Mouse (Mus musculus): Measurements from ENCODE around the gene Sbk2.

Sbk2 gene

DNA sequence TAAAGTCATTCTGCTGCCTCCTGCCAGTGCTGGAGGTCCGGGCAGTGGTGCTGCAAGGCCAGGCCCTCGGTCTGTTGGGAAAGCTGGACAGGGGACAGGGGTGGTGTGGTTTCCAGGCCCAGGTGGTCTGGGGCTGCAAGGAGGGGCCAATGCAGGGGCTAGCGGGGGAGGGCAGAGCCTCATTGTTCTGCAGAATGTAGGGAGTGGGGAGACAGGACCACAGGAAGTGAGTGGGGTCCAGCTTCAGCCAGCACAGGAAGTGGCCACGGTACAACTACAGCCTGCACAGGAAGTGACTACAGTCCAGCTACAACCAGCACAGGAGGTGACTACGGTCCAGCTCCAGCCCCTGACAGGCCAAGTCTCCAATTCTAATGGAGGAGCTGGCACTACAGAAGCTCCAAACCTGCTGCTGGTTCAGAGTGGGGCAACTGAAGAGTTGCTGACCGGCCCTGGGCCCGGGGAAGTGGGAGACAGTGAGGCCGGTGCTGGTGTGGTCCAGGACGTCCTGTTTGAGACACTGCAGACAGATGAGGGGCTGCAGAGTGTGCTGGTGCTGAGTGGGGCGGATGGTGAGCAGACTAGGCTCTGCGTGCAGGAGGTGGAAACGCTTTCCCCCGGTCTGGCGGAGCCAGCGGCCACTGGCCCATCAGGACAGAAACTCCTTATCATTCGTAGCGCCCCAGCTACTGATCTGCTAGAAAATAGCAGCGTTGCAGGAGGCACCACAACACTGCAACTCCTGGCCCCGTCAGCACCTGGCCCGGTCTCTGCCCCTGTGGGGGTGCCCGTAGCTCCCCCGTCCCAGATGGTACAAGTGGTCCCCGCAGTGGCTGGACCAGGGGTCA lies 43.0 kb downstream of the Sbk2 start:
- no peak for DNase-seq

DNA sequence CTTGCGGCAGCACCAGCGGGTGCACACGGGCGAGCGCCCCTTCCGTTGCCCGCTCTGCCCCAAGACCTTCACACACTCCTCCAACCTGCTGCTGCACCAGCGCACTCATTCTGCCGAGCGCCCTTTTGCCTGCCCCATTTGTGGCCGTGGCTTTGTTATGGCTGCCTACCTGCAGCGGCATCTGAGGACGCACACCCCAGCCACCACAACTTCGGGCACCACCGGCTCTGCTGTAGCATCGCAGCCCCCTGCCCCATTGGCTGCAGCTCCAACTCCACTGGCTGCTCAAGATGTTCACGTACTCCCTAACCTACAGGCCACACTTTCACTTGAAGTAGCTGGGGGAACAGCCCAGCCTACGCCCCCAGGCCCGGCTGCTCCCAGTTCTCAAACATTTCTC lies 43.7 kb downstream of the Sbk2 start:
- no peak for DNase-seq

DNA sequence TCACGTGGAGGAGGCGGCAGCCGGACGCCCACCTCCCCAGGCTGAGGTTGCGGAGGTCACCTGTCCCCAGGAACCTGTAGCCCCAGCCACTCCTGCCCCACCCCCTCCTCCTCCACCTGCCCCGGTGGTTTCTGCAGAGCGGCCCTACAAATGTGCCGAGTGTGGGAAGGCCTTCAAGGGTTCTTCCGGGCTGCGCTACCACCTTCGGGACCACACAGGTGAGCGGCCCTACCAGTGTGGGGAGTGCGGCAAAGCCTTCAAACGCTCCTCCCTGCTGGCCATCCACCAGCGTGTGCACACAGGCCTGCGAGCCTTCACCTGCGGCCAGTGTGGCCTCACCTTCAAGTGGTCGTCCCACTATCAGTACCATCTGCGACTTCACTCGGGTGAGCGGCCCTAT lies 44.2 kb downstream of the Sbk2 start:
- DNase-seq: no peak

DNA sequence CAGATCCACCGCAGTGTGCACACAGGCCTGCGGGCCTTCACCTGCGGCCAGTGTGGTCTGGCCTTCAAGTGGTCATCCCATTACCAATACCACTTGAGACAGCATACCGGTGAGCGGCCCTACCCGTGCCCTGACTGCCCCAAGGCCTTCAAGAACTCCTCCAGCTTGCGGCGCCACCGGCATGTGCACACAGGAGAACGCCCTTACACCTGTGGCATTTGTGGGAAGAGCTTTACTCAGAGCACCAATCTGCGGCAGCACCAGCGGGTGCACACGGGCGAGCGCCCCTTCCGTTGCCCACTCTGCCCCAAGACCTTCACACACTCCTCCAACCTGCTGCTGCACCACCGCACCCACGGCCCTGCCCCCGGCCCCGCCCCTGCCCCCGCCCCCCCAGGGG lies 45.1 kb downstream of the Sbk2 start:
- no peak for DNase-seq

DNA sequence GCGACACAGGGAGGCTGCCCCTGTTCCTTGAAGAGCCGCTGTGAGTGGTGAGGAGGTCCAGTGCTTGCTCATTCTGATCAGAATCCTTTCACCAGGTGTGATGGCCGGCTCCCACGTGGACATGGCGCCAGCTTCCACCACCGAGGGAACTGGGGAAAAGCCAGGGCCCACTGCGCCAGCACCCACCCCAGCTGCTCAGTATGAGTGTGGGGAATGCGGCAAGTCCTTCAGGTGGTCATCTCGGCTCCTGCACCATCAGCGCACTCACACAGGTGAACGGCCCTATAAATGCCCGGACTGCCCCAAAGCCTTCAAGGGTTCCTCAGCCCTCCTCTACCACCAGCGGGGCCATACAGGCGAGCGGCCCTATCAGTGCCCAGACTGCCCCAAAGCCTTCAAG lies 45.5 kb downstream of the Sbk2 start:
- DNase-seq: no peak

DNA sequence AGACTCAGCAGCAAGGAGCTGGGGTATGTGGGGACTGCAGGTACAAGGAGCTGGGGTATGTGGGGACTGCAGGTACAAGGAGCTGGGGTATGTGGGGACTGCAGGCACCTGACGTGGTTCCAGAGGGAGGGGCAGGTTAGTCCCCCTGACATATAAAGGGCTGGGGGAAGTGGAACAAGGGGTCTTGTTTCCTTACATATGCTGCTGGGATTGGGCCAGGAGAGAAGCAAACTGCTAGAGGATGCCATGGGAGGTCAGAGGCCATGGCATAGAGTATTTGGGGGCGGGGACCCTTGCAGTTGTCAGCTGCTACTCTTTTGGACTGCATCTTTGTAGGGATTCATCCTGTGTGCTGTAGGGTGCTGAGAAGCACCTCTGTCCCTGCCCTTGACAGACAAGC lies 46.7 kb downstream of the Sbk2 start:
- DNase-seq: no peak

DNA sequence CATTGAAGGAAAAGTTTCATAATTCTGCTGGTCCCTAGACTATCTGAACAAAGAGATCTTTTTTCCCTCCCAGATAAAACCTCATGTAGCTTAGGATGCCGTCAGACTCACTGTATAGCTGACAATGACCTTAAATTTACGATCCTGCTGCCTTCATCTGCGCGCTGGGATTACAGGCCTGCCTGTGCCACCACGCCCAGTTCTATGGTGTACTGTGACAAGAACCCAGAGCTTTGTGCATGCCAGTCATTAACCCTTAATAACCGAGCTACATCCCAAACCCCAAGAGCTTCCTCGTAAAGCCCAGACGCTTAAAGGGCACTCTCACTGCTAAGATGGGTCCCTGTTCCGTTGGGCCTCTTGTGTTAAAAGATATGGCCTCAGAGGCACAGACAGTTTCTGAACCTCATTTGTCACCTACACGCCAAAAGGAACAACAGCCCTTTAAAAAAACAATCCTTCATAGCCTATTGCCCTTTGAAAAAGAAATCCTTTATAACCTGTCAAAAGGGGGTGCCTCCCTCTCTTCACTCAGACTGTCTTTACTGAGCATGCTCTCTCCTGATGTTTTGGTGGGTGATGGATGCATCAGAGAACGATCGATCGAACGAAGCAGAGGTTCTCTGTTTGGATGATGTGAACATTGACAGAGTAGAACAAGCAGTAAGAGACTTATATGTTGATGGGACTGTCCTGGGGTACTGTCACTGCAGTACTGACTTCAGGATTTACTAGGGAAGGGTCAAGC lies 48.4 kb downstream of the Sbk2 start:
- no peak for DNase-seq

DNA sequence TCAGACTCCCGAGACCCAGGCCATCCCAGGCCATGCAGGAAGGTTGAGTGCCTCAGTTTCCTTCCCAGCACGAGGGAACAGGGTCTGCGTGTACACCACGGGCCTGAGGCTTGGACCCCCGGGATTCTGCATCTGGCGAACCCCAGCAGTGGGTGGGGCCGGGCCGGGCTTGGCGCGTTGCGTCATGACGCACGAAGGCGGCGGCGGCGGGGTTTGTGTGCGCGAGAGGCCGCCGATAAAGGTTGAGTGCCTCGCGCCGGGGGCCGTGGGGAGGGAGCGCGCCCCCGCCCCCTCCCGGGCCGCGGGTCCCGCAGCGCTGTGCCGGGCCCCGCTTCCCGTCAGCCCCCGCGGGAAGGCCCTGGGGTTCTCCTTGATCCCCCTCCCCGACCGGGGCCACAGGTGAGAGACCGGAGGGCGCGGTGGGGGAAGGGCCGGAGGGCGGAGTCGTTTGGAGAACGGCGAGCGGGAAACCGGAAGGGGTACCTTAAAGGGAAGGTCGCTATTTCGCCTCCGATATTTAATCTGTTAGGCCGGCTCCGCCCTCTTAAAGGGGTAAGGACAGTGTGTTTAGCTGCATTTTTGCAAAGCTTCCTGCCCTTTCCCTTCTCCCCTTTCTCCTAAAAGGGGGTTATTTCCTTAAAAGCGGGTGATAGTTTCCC lies 49.1 kb downstream of the Sbk2 start, which contains the start of gene Zfp628:
Zfp628 (plus strand) TSS at position 211 of the 659 bp plus-strand sequence.
- peak; percentile 90 for DNase-seq

DNA sequence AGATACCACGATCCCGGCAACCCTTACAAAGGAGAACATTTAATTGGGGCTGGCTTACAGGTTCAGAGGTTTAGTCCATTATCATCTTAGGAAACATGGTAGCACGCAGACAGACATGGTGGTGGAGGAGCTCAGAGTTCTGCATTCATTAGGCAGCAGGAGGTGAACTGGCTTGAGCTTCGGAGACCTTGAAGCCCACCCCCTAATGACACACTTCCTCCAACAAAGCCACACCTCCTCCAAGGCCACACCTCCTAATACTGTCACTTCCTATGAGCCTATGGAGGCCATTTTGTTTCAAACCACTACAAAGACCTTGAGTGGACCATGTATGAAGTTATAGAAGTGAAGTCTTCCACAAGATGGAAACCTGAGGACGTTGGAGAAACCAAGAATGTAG lies 52.0 kb downstream of the Sbk2 start:
- DNase-seq: no peak

DNA sequence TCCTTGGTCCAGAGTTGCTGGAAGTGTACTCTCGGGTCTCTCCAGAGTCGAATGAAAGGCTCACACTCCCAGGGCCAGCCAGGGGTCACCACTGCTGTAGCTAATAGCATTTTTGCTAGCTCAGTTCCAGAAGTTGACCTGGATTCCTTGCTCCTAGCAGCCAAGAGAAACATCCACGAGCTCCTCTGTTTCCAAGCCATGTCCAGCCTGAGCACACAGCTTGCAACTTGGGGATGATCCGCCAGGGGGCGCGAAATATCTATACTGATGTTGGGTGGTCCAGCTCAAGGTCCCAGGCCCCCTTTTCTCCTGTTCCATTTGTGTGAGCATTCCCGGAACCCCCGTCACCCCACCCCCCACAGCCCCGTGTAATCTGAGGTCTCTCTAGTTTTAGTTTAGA lies 52.6 kb downstream of the Sbk2 start:
- no peak for DNase-seq

DNA sequence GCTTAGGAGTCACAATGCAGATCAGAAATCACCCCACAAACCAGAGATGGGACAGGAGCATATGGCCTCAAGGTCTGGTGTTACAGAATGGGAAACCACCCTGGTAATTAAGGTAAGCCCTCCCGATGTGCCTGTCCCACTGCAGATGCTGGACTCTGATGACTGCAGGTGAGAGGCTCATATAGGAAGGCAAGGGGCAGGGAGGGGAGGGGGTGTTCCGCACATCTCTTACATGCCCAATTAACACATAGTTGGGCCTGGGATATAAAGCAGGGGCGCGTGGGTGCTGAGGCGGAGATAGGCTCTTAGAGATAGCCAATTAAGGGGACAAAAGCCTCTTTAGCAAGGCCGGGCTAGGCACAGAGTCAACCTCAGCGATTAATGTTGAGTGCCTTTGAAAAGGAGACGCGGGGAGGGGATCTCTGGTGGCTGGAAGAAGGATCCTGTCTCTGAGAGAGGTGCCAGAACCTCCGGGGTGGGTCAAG lies 57.7 kb downstream of the Sbk2 start, which contains the start of gene Gm36210:
Gm36210 (minus strand) TSS at position 51 of the 485 bp plus-strand sequence.
- no peak for DNase-seq

DNA sequence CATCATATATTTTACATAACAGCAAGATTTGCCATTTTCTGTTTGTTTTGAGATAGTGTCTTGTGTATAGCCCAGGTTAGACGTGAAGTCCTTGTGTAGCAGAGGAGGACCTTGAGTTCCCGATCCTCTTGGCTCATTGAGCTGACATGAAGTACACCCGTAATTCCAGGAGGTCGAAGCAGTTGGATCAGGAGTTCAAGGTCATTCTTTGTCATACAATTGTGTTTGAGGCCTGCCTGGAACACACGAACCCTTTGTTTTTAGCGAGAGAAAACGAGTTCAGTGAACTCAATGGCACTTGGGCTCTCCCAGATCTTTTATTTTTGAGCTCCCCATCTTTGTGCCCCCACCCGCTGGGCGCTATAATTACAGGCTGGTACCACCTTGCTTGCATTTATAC lies 61.8 kb downstream of the Sbk2 start:
- no peak for DNase-seq

DNA sequence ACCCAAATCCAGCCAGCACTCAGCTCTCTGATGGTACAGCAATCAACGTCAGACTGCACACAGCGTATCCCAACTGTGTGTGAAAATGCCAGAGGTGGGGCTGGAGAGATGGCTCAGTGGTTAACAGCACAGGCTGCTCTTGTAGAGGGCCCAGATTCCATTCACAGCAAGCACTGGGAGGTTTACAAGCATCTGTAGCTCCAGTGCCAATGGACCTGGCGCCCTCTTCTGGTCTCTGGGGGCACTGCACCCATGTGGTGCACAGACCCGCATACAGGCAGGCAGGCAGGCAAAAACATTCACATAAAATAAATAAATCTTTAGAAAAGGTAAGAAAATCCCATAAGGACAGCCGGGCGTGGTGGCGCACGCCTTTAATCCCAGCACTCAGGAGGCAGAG lies 63.0 kb downstream of the Sbk2 start:
- DNase-seq: no peak

DNA sequence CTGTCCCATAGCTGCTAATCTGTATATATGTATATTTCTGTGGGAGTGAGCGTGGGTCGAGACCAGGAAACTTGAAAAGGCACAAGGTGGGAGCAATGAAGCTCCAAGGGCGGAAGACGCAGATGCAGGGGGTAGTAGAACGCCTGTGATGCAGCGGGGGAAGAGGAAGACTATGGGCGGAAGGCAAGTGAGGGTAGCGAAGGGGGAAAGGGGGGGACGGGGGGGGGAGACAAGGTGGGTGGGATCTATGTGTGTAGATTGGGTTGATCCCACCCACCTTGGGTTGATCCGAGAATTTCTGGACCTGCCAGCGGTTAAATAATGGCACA lies 63.7 kb downstream of the Sbk2 start:
- no peak for DNase-seq

DNA sequence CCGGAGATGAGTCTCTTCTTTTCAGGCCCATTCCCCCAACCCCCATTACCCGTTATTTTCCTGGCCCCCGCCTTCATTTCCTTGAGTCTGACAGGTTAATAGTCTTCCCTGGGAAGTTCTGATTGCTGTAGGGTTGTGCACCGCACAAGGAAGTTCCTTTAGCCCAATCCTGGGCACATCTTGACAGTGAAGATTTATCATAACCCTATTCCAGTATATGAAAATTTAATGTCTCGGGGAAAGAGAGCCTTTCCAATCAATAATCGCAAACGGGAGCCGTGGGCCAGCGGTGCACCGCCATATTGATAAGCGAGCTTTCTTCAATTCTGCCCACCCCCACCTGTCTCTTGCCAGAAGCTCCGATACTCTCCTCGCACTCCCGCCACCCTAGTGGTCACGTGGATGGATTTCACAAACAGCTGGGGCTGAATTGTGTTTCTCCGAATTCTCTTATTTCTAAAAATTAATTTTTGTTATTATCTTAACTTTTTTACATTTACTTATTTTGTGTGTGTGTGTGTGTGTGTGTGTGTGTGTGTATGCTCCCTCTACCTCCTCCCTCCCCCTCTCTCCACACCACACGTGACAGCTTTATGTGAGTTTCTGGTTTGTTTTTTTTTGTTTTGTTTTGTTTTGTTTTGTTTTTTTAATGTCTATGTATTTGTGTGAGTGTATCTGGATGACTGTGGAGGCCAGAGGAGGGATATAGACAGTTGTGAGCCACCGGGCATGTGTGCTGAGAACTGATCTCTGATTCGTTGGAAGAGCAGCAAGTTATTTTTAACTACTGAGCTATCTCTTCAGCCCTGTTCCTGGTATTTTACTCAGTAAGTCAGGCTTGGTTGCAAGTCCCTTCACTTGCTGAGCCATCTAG lies 64.3 kb downstream of the Sbk2 start:
- no peak for DNase-seq

DNA sequence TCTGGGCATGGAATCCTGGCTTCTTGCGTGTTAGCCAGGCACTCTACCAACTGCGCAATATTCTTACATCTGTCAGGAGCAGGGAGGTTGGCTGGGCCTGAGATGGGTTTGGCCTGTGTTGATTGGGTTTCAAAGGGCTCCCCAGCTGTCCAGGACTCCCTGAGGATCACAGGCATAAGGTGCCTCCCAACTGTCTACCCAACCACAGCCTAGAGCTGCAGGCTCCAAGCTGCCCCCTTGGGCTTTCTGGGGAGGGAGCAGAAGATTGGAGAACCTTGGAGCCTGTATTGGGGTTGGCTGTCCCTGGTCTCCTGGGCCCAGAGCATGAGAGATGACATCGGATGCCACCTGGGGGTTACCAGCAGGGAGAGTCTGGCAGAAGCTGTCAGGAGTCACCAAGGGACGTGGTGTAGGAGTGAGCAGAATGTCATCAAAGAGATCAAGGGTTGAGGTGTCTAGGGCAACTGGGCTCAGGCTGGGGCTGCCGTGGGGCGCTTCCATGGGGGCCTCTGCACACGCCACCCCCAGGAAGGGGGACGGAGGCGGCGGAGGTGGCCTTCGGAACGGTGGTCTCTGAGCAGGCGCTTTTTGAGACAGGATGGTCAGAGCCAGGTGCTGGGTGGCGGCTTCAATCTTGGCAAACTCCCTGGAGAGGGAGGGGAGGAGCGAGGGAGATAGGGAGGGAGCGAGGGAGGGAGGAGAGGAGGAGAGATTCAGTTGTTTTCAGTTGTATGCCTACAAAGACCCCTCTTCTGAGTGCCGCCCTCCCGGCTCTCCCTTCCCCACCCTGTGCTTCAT lies 65.2 kb downstream of the Sbk2 start:
- DNase-seq: no peak

DNA sequence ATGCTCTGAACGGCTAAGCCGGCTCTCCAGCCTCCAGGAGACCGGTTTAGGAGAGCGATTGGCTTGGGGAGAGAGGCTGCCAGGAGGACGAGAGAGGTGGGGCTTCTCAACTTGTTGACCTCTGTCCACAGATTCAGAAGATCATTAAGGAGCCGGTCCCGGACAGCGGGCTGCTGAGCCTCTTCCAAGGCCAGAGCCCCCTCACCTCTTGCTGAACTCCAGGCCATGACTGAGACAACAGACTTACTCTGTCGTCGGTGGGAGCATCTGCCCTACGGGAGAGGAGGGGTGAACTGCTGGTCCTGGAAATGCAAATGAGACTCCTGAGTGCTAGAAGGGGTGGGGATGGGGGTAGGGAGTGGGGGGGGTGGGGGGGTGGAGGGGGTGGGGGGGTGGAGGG lies 69.0 kb downstream of the Sbk2 start:
- no peak for DNase-seq
